Comparison of ENCODE assay signal across 9 mouse cellular contexts in the genomic region with DNA sequence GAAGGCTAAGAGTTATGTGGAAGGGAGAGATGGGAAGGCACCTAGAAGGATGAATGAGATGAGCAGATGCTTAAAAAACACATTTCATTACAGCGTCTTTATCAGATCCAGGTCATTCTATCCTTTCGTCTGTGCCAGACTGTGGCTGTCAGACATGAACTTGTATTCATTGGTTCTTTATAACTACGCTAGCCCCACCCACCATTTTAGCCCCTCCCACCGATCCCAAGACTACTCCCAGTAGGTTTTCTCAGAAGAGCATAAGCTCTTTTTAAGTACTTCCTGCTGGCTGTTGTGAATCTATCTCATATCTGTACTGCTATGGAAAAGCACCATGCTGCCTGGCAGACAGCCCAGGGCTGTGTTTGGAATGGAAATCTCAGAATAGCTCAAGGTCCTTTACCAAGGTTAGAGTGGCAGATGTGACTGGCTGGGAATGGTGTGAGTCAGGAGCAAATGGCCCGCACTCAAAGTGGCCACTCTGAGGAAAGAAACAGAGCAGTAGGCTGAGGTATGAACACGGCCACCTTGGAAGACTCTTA.
A peak's percentile ranks its signal among the peaks of the same experiment; 100 is the strongest.
DNase-seq lines count a peak whose midpoint lies in the region; ATAC-seq and TF ChIP-seq lines count a peak whose summit lies in the region.
"Had no signal": no experiment of that assay in that cellular context is flagged by ENCODE, and none has a peak within 500 bp of the region (broad histone marks: within the 10 kb centered on the region; RNA-seq: fewer than 3 reads in every experiment).

No protein-coding gene starts in this region.

- WGBS in embryonic facial prominence, embryonic 14.5 days, result 86% methylated on average over 6 of the region's 6 CpGs
- 90% methylated on average over 6 of the region's 6 CpGs for WGBS in embryonic facial prominence, embryonic 10.5 days
- 73% methylated on average over 6 of the region's 6 CpGs for WGBS in stomach, embryonic 15.5 days
- WGBS in midbrain, embryonic 15.5 days, result 86% methylated on average over 6 of the region's 6 CpGs

- H3K4me2 ChIP-seq in embryonic facial prominence, embryonic 14.5 days (ENCODE audit: low read depth, low read length), result no peak overlapping the region
- no peak overlapping the region for H3K4me2 ChIP-seq in stomach, embryonic 15.5 days
- no peak overlapping the region for H3K4me2 ChIP-seq in midbrain, embryonic 15.5 days

- H3K4me1 ChIP-seq in embryonic facial prominence, embryonic 14.5 days (ENCODE audit: control insufficient read depth, insufficient read depth, low read length), result no peaks in the 10 kb centered on the region
- H3K4me1 ChIP-seq in embryonic facial prominence, embryonic 10.5 days, result no peaks in the 10 kb centered on the region
- H3K4me1 ChIP-seq in stomach, embryonic 15.5 days, result no peaks in the 10 kb centered on the region
- H3K4me1 ChIP-seq in midbrain, embryonic 15.5 days, result no peaks in the 10 kb centered on the region

- peak; percentile 19 for DNase-seq in embryonic facial prominence, embryonic 14.5 days (ENCODE audit: low spot score)
- no peak for DNase-seq in embryonic facial prominence, embryonic 10.5 days (ENCODE audit: low spot score)
- DNase-seq in NIH3T3 (ENCODE audit: low read depth), result peak; percentile 65
- DNase-seq in frontal cortex, postnatal 36 days (ENCODE audit: low spot score in 2 of 2), result peak; percentile 44 to 66
- peak; percentile 26 to 35 for DNase-seq in left cerebral cortex, adult 2 months (ENCODE audit: extremely low spot score in 1 of 2, low spot score in 2 of 2)
- no peak for DNase-seq in spleen, postnatal 14 days (ENCODE audit: low spot score in 2 of 2)

- H3K9ac ChIP-seq in embryonic facial prominence, embryonic 14.5 days (ENCODE audit: low read depth, low read length), result no peak overlapping the region
- H3K9ac ChIP-seq in stomach, embryonic 15.5 days, result no peak overlapping the region
- no peak overlapping the region for H3K9ac ChIP-seq in midbrain, embryonic 15.5 days

- no peak overlapping the region for H3K27ac ChIP-seq in embryonic facial prominence, embryonic 14.5 days (replicated peaks; ENCODE audit: low read depth, low read length)
- H3K27ac ChIP-seq in embryonic facial prominence, embryonic 10.5 days (replicated peaks), result no peak overlapping the region
- H3K27ac ChIP-seq in left cerebral cortex, adult 2 months, result no peak overlapping the region
- H3K27ac ChIP-seq in stomach, embryonic 15.5 days, result no peak overlapping the region
- H3K27ac ChIP-seq in midbrain, embryonic 15.5 days, result no peak overlapping the region
- H3K27ac ChIP-seq: layer of hippocampus, adult 2 months had no signal

- H3K9me3 ChIP-seq in embryonic facial prominence, embryonic 14.5 days (ENCODE audit: control insufficient read depth, low read length), result no peaks in the 10 kb centered on the region
- H3K9me3 ChIP-seq in embryonic facial prominence, embryonic 10.5 days, result no peaks in the 10 kb centered on the region
- no peaks in the 10 kb centered on the region for H3K9me3 ChIP-seq in stomach, embryonic 15.5 days
- no peaks in the 10 kb centered on the region for H3K9me3 ChIP-seq in midbrain, embryonic 15.5 days

- no peaks in the 10 kb centered on the region for H3K36me3 ChIP-seq in embryonic facial prominence, embryonic 14.5 days (ENCODE audit: control insufficient read depth, insufficient read depth, low read length)
- no peaks in the 10 kb centered on the region for H3K36me3 ChIP-seq in embryonic facial prominence, embryonic 10.5 days (replicated peaks)
- H3K36me3 ChIP-seq in stomach, embryonic 15.5 days, result no peaks in the 10 kb centered on the region
- no peaks in the 10 kb centered on the region for H3K36me3 ChIP-seq in midbrain, embryonic 15.5 days (replicated peaks)

- H3K4me3 ChIP-seq in embryonic facial prominence, embryonic 14.5 days (ENCODE audit: low read depth, low read length), result no peak overlapping the region
- H3K4me3 ChIP-seq in embryonic facial prominence, embryonic 10.5 days, result no peak overlapping the region
- H3K4me3 ChIP-seq in left cerebral cortex, adult 2 months, result no peak overlapping the region
- H3K4me3 ChIP-seq in stomach, embryonic 15.5 days (replicated peaks), result no peak overlapping the region
- no peak overlapping the region for H3K4me3 ChIP-seq in midbrain, embryonic 15.5 days
- H3K4me3 ChIP-seq: layer of hippocampus, adult 2 months had no signal

- H3K27me3 ChIP-seq in embryonic facial prominence, embryonic 14.5 days (replicated peaks; ENCODE audit: control insufficient read depth, insufficient read depth, low read length), result no peaks in the 10 kb centered on the region
- no peaks in the 10 kb centered on the region for H3K27me3 ChIP-seq in embryonic facial prominence, embryonic 10.5 days (replicated peaks; ENCODE audit: low read depth, poor library complexity, severe bottlenecking)
- H3K27me3 ChIP-seq in stomach, embryonic 15.5 days (replicated peaks), result no peaks in the 10 kb centered on the region
- H3K27me3 ChIP-seq in midbrain, embryonic 15.5 days (replicated peaks), result no peaks in the 10 kb centered on the region

- no peak for ATAC-seq in embryonic facial prominence, embryonic 14.5 days (ENCODE audit: low read depth)
- peak; percentile 53; the same call in 1 of the 2 replicates for ATAC-seq in stomach, embryonic 15.5 days (ENCODE audit: insufficient read depth, low FRiP score, low read depth)
- no peak for ATAC-seq in midbrain, embryonic 15.5 days (replicated peaks)

- intact Hi-C loops in left cerebral cortex, adult 2 months (cut with DNase I), result no loop called here

- no peak for TF ChIP-seq CTCF in left cerebral cortex, adult 2 months (IDR thresholded peaks at IDR 0.05)

Comparison
In these comparisons a context has a peak if more than half of its experiments do, and no peak if none do; other contexts are left out.
1. DNase-seq: peak in embryonic facial prominence, embryonic 14.5 days (single experiment), NIH3T3 (single experiment), frontal cortex, postnatal 36 days (2 of 2) and left cerebral cortex, adult 2 months (2 of 2); none in embryonic facial prominence, embryonic 10.5 days (single experiment) and spleen, postnatal 14 days (0 of 2).